Mouse (Mus musculus) c-Kit-positive CD71-negative TER-119-negative erythroid progenitor cells, embryonic 14.5 days (primary cell): Measurements from ENCODE around the gene Hpd.

Experiments
- DNase-seq: peaks from one replicate; pipeline ENCODE4 v3.0.0-alpha.2; 2013; ENCODE audit warnings: low read depth

Hpd gene

DNA sequence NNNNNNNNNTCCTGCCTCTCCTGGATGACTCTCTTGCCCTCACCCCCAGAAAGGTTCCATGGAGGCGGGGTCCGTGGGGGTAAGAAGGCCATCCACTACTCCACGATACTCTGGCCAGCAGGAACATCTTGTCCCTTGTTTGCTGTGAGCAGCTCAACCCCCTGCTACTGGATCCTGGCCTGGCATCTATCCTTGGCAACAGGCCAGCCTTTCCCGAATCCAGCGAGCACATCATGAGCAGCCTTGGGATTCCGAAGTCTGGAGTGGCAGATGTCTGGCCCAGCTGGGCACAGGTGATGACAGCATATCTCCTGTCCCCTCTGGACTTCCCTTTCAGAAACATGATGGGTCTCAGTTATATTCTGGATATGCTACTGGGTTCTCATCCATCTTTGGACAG, 3.4 kb upstream of the Hpd start:
- no peak for DNase-seq

DNA sequence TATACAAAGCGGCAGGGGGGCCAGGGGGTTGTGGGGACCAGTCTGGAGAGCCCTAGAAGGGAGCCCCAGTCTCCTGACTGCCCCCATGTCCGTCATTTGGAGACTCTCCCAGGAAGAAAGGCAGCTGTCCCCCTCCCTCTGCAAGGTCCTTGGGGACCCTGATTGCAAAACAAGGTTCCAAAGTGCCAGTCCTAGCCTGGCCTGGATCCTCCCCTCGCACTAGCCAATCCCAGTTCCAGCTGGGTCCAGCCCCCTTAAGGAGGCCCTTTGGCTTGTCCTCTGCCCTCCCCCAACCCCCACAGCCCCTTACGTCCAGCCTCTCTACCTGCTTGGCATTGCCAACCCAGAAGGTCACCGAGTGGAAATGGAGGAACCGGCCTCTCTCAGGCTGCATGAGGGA, 991 bp downstream of the Hpd start:
- no peak for DNase-seq

DNA sequence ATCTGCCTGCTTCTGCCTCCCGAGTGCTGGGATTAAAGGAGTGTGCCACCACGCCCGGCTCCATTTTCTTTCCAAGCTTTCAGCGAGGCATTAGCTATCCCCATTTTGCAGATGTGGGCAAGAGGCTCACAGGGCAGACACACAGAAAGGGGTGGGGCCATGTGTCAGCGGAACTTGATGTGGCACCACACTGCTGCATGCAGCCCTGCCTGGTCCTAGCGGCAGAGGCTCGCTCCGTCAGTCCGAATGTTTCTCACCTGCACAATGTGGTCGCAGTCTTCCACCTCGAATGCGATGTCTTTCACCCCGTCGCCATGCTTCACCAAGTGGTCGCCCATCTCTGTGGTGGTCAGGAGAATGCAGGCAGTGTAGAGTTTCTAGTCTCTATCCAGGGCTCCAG, 2.1 kb downstream of the Hpd start:
- DNase-seq, result no peak

DNA sequence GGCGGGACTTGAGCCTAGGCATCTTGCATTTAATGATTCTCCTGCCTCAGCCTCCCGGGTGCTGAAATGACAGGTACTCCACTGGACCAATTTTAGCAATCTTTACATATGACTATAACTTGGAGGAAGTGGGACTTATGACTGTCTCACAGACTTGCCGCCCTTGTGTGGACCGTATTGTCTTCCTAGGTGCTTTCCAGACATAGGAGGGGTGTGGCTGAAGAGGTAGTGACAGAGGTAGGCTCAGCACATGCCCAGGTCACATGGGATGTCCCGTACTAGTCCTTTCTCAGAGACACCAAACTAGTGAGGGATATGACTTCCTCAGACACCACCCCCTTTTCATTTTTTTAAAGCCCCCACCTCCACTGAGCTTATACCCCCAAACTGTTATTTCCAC, 3.7 kb downstream of the Hpd start:
- DNase-seq, result no peak

DNA sequence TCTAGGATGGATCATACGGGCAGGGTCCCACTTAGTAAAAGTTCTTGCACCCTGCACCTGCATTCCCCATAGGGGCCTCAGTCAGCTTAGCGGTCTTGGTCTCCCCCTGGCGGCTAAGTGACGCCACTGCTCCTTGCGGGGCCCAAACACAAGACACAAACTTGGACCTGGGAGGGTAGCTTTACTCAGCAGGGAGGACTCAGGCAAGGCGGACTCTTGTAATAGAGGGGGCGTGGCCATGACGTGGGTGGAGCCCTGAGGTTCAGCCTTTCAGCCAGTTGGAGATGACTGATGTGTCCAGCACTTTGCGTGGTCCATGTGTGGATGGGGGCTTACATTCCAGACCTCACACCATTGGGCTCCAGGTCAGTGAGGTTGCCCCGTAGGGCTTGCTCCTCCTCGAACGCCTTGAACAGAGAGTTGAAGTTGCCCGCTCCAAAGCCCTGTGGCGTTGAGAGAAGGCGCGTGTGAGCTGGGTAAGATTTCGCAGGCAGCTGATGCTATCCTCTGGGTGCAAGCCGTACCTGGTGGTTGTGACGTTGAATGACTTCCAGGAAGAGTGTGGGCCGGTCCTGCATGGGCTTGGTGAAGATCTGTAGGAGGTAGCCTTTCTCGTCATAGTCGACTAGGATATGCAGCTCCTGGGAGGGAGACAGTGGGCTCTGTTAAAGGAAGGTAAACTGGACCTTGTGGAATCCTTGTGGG, 10.7 kb downstream of the Hpd start:
- DNase-seq, result peak; percentile 73

DNA sequence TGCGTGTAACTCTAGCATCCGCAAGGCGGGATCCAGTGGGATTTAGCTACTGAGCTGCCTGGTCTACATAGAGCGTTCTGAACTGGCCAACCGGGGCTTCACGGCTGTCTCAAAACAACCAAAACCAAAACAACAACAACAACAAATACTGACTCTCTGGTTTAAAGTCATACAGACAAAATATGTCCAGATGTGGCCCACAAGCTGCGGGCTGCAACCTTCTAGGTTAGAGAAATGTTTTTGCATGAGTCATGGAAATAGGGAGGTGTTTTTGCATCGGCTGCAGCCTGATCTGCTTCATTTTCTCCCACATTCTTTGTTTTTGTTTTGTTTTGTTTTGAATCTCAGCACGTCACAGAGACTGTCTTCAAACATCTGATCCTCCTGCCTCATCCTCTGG, 12.2 kb downstream of the Hpd start:
- DNase-seq, result no peak

DNA sequence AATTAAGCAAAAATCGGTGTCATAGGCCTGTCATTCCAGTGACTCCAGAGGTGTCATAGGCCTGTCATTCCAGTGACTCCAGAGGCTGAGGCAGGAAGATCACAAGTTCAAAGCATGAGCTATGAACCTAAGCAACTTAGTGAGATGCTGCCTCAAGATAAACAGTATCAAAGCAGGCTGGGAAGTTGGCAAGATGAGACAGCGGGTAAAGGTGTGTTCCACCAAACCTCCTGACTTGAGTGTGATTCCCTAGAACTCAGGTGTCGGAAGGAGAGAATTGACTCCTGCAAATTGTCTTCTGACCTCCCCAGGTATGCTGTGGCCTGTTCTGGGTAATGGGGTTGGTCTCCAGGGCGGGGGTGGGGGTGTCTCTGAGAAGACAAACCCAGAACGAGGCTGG, 13.2 kb downstream of the Hpd start, which contains the start of gene Psmd9:
Psmd9 (plus strand) TSS at position 130 of the 400 bp plus-strand sequence.
- DNase-seq, result no peak

DNA sequence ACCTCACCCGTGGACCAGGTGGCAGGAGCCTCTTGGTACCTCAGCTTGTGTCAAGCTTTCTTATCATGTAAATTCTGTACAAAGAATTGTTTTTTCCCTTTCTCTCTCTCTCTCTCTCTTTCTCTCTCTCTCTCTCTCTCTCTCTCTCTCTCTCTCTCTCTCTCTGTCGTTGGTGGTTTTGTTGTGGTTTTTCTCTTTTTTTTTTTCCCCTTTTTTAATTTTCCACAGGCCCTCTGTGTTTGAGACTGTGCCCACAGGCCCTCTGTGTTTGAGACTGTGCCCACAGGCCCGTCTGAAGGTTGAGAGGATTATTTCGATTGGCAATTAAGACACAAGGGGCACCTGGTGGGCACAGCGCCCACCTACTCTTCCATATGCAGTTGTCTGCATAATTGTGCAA, 14.9 kb downstream of the Hpd start:
- no peak for DNase-seq

DNA sequence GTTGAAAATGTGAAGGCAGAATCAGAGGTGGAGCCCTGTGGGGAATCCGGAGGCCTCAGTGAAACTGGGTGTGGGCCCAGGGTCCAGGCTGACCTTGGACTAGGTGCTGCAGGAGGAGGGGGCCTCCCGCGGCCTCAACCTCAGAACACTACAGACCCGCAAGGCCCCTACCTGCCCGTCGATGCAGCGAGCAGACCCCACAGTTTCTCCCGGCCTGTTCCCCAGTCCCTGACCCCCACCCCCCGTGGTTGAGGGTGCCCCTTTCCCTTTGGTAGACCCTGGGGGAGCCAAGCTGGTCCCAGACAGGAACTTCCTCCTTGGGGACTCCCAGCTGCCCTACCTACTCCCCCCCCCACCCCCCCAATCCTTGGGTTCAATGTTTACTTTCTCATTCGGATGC, 16.1 kb downstream of the Hpd start:
- no peak for DNase-seq

DNA sequence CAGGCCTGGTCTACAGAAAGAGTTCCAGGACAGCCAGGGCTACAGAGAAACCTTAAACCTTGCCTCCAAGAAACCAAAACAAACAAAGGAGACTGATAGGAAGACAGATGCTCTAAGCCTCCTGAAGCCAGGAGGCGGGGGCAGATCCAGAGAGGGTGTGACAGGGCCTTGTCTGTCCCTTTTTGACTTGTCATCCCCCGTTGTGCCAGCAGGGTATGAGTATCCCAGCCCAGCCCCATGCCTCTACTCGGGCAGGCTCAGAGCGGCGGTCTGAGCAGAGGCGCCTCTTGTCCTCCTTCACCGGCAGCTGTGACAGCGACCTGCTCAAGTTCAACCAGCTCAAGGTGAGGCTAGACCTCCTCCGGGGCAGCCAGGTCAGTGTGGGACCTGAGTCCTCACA, 19.6 kb downstream of the Hpd start:
- no peak for DNase-seq

DNA sequence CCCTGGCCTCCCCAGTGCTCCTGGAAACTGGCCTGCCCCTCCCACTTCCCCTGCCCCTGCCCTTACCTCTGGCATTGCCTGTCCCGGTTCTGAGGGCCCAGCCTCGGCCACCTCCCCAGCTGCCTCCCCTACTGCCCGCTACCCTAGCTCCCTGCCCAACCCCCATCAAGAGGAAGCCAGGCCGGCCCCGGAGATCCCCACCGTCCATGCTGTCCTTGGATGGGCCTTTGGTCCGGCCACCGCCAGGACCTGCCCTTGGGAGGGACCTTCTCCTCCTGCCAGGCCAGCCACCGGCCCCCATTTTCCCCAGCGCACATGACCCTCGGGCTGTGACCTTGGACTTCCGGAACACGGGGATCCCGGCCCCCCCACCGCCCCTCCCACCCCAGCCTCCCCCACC, 22.2 kb downstream of the Hpd start:
- no peak for DNase-seq

DNA sequence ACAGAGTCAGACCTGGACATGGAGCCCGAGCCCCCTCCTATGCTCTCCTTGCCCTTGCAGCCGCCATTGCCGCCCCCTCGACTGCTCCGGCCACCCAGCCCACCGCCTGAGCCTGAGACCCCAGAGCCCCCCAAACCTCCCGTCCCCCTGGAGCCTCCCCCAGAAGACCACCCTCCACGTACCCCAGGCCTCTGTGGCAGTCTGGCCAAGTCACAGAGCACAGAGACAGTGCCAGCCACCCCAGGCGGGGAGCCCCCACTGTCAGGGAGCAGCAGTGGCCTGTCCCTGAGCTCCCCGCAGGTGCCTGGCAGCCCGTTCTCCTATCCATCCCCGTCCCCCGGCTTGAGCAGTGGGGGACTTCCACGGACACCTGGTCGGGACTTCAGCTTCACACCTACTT, 22.7 kb downstream of the Hpd start:
- no peak for DNase-seq

DNA sequence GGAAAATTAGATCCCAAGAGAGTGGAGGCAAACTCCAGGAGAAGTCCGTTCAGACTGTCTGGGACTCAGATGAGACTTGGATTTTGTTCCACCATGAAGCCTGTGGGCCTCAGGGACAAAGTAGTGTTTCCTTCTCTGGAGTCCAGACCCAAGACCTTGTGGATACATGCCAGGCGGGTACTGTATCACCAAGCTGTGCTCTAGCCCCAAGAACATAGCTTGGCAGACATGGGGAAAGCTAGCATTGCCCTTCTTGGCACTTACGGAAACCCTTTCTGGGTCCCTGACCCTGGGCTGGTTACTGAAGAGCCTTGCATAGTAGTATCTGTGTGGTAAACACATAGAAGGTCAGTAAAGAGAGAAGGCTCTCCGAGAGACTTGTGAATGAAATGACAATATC, 23.1 kb downstream of the Hpd start:
- no peak for DNase-seq

DNA sequence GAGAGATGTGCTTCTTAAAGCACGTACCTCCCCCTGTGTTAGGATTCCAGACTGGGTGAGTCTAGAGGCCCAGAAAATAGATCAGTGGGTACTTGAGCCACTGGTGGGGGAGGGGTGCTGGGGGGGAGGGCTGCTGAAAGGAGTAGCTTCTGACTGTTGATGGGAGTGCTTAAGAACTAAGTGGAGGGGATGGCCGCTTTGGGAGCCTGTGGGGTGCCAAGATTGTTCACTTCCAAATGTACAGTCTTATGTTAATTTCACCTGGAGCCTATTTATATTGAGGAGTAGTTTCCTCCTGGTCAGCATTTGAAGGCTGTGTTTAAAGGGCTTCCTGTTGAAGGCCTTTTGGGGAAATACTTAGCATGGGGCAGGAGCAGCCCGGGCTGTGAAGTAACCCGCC, 24.6 kb downstream of the Hpd start:
- no peak for DNase-seq

DNA sequence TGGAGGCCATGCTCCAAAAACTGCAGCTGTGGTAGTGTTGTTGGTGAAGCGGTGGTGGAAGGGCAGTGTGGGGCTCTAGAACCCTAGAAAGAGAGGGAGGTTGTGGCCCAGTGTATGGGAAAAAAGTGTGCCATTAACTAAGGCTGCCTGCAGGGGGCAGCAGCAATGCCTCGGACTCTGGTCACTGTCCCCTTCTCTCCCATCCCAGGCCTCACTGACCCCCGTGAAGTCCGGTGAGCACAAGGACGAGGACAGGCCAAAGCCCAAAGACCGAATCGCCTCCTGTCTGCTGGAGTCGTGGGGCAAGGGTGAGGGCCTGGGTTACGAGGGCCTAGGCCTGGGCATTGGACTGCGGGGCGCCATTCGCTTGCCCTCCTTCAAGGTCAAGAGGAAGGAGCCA, 25.8 kb downstream of the Hpd start:
- DNase-seq, result no peak

DNA sequence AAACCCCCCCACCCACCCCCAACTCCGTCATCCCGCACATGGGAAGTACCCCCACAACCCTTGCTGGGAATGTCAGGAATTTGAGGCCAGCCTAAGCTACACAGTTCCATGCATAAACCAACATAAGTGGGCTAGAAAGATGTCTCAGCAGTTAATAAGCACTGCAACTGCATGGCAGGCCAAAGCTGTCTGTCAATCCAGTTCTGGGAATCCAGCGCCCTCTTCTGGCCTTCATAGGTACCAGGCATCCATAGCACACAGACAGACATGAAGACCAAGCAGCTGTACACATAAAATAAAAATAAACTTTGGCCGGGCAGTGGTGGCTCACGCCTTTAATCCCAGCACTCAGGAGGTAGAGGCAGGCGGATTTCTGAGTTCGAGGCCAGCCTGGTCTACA, 27.1 kb downstream of the Hpd start:
- no peak for DNase-seq

DNA sequence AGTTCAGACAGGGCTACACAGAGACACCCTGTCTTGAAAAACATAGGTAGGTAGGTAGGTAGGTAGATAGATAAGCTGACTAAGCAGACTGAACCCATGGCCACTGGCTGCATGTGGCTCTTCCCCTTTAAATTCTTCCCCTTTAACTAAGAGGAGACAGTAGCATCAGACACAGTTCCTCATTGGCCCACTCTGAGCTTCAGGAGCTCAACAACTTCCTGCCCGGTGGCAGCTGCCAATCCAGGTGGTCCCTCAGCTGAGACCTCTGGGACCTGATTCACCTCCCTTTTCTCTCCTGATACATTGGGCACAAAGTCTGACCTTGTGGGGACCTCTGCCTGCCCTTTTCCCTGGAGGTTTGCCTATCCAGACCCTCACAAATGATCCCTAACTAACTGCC, 29.6 kb downstream of the Hpd start:
- no peak for DNase-seq

DNA sequence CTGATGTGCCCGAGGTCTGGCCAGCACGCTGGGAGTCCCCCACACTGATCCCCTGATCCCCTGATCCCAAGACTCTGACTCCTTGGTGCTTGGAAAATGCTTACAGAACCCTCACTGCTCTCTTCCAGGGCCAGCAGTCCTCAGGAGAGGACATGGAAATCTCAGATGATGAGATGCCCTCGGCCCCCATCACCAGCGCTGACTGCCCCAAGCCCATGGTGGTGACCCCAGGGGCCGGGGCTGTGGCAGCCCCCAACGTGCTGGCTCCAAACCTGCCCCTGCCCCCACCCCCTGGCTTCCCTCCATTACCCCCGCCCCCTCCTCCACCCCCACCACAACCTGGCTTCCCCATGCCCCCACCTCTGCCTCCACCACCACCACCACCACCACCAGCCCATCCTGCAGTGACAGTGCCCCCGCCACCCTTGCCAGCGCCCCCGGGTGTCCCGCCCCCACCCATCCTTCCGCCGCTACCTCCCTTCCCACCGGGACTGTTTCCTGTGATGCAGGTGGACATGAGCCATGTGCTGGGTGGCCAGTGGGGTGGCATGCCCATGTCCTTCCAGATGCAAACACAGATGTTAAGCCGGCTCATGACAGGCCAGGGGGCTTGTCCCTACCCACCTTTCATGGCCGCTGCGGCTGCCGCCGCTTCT, 30.7 kb downstream of the Hpd start:
- no peak for DNase-seq

DNA sequence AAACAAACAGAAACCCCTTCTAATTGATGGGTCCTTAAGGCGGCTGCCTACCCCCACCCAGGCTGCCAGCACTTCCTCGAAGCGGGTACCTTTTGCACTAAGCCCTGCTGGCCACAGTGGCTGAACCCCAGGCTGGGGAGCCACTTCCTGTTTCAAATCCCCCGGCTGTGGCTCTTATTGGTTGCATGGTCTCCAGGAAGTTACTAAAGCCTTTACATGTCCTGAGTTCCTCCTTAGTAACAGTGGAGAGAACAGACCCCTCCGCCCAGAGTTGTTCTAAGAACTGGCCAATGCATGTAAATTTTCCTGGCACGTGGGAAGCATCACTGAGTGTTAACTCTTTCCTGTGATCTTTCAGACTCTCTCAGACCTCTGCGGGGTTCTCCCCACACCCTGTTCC, 31.4 kb downstream of the Hpd start:
- no peak for DNase-seq

DNA sequence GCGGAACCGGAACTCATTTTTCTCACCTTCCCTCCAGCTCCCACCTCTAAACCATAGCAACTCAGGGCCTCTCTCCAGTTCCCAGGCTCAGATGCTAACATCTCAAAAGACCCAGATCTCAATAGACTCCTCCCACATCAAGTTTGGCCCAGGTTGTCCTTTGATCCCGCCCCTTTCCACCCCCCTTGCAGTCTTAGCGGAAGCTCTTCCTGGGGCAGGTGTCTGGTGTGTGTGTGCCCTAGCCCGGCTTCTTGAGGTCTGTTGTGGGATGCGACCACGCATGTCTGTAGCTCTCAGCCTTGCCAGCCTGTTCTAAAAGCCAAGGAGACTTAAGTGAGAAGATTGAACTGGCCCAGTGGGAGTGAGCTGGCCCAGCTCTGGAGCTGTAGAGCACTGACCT, 31.9 kb downstream of the Hpd start:
- no peak for DNase-seq

DNA sequence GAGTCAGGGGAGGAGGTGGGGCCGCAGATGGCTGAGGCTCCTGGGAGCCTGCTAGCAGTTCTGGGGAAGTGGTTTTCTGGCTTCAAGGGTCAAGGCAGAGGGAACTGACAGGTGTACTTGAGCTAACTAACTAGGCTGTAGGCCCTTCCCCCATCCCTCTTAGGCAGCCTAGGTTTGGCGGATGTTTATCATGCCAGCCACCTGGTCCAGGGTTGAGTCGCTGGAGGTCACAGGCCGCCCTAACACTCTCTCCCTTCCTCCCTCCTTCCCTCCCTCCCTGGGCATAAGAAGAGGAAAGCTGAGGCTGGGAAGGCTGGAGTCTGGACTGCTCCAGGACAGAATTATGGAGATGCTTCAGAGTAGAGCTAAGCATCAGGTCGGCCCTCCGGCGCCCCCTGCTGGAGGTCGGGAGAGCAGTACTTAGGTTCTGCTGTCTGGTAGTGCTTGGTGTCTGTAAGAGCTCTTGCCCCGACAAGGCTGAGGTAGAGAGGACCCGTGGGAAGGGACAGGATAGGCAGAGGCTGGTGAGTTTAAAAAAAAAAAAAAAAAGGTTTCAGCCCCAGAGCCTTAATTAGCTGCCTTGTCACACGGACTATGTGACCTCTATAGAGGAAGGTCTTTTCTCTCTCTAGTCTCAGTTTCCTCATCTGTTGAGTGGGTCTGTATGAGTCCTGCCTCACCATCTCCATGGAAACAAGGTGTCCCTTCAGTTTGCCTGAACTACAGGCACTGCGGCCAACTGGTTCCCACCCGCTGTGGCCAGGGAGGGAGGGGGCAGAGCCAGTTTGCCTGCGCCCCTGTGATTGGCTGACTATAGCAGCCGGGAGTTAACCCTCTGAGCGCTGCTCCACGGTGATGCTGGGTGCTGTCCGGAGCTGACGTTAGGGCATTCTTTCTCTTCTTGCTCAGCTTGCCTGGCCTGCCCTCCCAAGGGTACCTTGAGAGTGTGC, 32.8 kb downstream of the Hpd start:
- DNase-seq, result peak; percentile 85

DNA sequence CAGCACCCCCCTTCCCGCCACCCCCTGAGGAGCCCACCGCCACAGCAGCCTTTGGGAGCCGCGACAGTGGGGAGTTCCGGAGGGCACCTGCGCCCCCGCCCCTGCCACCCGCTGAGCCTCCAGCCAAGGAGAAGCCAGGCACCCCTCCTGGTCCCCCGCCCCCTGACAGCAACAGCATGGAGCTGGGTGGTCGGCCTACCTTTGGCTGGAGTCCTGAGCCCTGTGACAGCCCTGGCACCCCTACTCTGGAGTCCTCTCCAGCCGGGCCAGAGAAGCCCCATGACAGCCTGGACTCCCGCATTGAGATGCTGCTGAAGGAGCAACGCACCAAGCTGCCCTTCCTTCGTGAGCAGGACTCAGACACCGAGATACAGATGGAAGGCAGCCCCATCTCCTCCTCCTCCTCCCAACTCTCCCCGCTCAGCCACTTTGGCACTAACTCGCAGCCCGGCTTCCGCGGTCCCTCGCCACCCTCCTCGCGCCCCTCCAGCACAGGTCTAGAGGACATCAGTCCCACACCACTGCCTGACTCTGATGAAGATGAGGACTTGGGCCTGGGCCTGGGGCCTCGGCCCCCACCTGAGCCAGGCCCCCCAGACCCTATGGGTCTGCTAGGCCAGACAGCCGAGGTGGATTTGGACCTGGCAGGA, 34.3 kb downstream of the Hpd start:
- DNase-seq, result no peak

DNA sequence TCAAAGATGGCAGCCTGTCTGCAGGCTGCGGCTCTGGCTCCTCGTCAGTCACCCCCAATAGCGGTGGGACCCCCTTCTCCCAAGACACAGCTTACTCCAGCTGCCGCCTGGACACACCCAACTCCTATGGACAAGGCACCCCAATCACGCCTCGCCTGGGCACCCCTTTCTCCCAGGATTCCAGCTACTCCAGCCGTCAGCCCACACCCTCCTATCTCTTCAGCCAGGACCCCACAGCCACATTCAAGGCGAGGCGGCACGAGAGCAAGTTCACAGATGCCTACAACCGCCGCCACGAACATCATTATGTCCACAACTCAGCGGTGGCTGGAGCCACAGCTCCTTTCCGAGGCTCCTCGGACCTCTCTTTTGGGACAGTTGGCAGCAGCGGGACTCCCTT, 35.0 kb downstream of the Hpd start:
- no peak for DNase-seq
